9 mouse cellular contexts compared by ENCODE assay signal in genomic region chr1:45864564-45865014, GRCm38 (mm10). TPM values are rescaled to one million over a fixed set of nuclear protein-coding genes. Genes with fewer than 3 reads are reported as not detected.
A peak's percentile ranks its signal among the peaks of the same experiment; 100 is the strongest.
DNase-seq lines count a peak whose midpoint lies in the region; ATAC-seq and TF ChIP-seq lines count a peak whose summit lies in the region.
"Had no signal": no experiment of that assay in that cellular context is flagged by ENCODE, and none has a peak within 500 bp of the region (broad histone marks: within the 10 kb centered on the region; RNA-seq: fewer than 3 reads in every experiment).

No protein-coding gene starts in this region.

- peak overlapping the region; percentile 74; the same call in 1 of the 2 replicates for H3K27ac ChIP-seq in lung, embryonic 14.5 days (ENCODE audit: low read depth)
- 0 out of 2 replicates have a peak overlapping the region, but pooled peaks have one; percentile 25 for H3K27ac ChIP-seq in heart, embryonic 15.5 days
- peak overlapping the region; percentile 27; the same call in 1 of the 2 replicates for H3K27ac ChIP-seq in limb, embryonic 10.5 days

- peaks cover 31% of the 10 kb centered on the region for H3K4me1 ChIP-seq in lung, embryonic 14.5 days (ENCODE audit: insufficient read depth)
- H3K4me1 ChIP-seq in lung, adult 2 months (ENCODE audit: control insufficient read depth, insufficient read depth, low read length): peaks cover 20% of the 10 kb centered on the region
- H3K4me1 ChIP-seq in heart, embryonic 15.5 days (replicated peaks): peaks cover 23% of the 10 kb centered on the region
- peaks cover 33% of the 10 kb centered on the region for H3K4me1 ChIP-seq in limb, embryonic 10.5 days

- peak; percentile 55 for ATAC-seq in lung, embryonic 14.5 days (ENCODE audit: insufficient read depth)
- 0 out of 2 replicates have a peak, but pooled peaks have one; percentile 39 for ATAC-seq in heart, embryonic 15.5 days (replicated peaks; ENCODE audit: insufficient number of reproducible peaks, insufficient read depth, low FRiP score, low read depth)
- no peak for ATAC-seq in megakaryocyte, adult 5-6 weeks (ENCODE audit: poor library complexity, severe bottlenecking)
- ATAC-seq in megakaryocyte progenitor cell, adult 5-6 weeks (replicated peaks; ENCODE audit: poor library complexity): no peak

- WGBS in lung, embryonic 14.5 days: 23% methylated on average over 4 of the region's 4 CpGs
- 40% methylated on average over 4 of the region's 4 CpGs for WGBS in lung, adult 2 months
- WGBS in heart, embryonic 15.5 days: 26% methylated on average over 4 of the region's 4 CpGs
- WGBS in limb, embryonic 10.5 days: 69% methylated on average over 4 of the region's 4 CpGs

- DNase-seq in lung, embryonic 14.5 days: peak; percentile 74
- DNase-seq in lung, adult 2 months: no peak
- no peak for DNase-seq in limb, embryonic 10.5 days (ENCODE audit: low spot score)
- no peak for DNase-seq in ovary, postnatal 36 days (ENCODE audit: low spot score)
- DNase-seq in thymus, postnatal 0 days (ENCODE audit: low spot score): no peak

- TF ChIP-seq CTCF in lung, embryonic 14.5 days (IDR thresholded peaks at IDR 0.05; ENCODE audit: low read depth): no peak
- no peak for TF ChIP-seq CTCF in lung, adult 2 months (IDR thresholded peaks at IDR 0.05; ENCODE audit: insufficient read depth, low read length)

- no peak for TF ChIP-seq POLR2A in lung, adult 2 months (IDR thresholded peaks at IDR 0.05; ENCODE audit: borderline replicate concordance, extremely low read depth, low read depth, low read length)

- H3K4me3 ChIP-seq in lung, embryonic 14.5 days (ENCODE audit: low read depth, low read length): no peak overlapping the region
- no peak overlapping the region for H3K4me3 ChIP-seq in lung, adult 2 months (replicated peaks; ENCODE audit: extremely low read depth, low read depth, low read length)
- H3K4me3 ChIP-seq in heart, embryonic 15.5 days: no peak overlapping the region
- H3K4me3 ChIP-seq in limb, embryonic 10.5 days: no peak overlapping the region

- no peak overlapping the region for H3K4me2 ChIP-seq in lung, embryonic 14.5 days
- no peak overlapping the region for H3K4me2 ChIP-seq in heart, embryonic 15.5 days

- no peaks in the 10 kb centered on the region for H3K36me3 ChIP-seq in lung, embryonic 14.5 days (ENCODE audit: insufficient read depth)
- H3K36me3 ChIP-seq in heart, embryonic 15.5 days: no peaks in the 10 kb centered on the region
- no peaks in the 10 kb centered on the region for H3K36me3 ChIP-seq in limb, embryonic 10.5 days

- no peaks in the 10 kb centered on the region for H3K9me3 ChIP-seq in lung, embryonic 14.5 days (ENCODE audit: low read depth, low read length)
- H3K9me3 ChIP-seq in heart, embryonic 15.5 days (replicated peaks): no peaks in the 10 kb centered on the region
- no peaks in the 10 kb centered on the region for H3K9me3 ChIP-seq in limb, embryonic 10.5 days (replicated peaks)

- no peak overlapping the region for H3K9ac ChIP-seq in lung, embryonic 14.5 days
- H3K9ac ChIP-seq in heart, embryonic 15.5 days: no peak overlapping the region

- H3K27me3 ChIP-seq in lung, embryonic 14.5 days (ENCODE audit: insufficient read depth, low read length): 0 out of 2 replicates have a peak, but pooled peaks cover 4% of the 10 kb centered on the region
- H3K27me3 ChIP-seq in heart, embryonic 15.5 days: no peaks in the 10 kb centered on the region
- H3K27me3 ChIP-seq in limb, embryonic 10.5 days (ENCODE audit: low read depth, poor library complexity, severe bottlenecking): no peaks in the 10 kb centered on the region

RNA-seq across cellular contexts. Expression of gene Gm5269, which starts 25.5 kb away (rescaled TPM):
- not detected in 2 replicates for polyA plus RNA-seq in lung, embryonic 14.5 days (2014; fragmentation: Nextera tagmentation; extraction: Ambion mirVana)
- not detected in 2 replicates for polyA plus RNA-seq in lung, adult 2 months (2012; rRNA removed)
- not detected in 2 replicates for polyA plus RNA-seq in heart, embryonic 15.5 days (2015; fragmentation: Nextera tagmentation; extraction: Ambion mirVana)
- not detected in 2 replicates for polyA plus RNA-seq in limb, embryonic 10.5 days (2016; fragmentation: Nextera tagmentation; extraction: Ambion mirVana)
- not detected in 2 replicates for total RNA-seq in megakaryocyte, adult 5-6 weeks (2015)
- not detected in 2 replicates for total RNA-seq in megakaryocyte, adult 5-6 weeks (2017)
- not detected in 2 replicates for total RNA-seq in megakaryocyte progenitor cell, adult 5-6 weeks (2015)
- total RNA-seq in megakaryocyte progenitor cell, adult 5-6 weeks (2017): not detected in 2 replicates
- polyA plus RNA-seq in thymus, postnatal 0 days (2015; fragmentation: Nextera tagmentation; extraction: Ambion mirVana): not detected in 2 replicates
- polyA plus RNA-seq: large intestine, adult 2 months had no signal

Comparison
In these comparisons a context has a peak if more than half of its experiments do, and no peak if none do; other contexts are left out.
1. ATAC-seq: peak in lung, embryonic 14.5 days (single experiment) and heart, embryonic 15.5 days (single experiment); none in megakaryocyte, adult 5-6 weeks (single experiment) and megakaryocyte progenitor cell, adult 5-6 weeks (single experiment).
2. Peak in every context shown above with its lines, with median percentiles within 50 percentile points of each other: H3K27ac ChIP-seq.